Mouse (Mus musculus) neural tube, embryonic 11.5 days (tissue): Measurements from ENCODE around the gene Slc17a5. TPM values are rescaled to one million over a fixed set of nuclear protein-coding genes. Genes with fewer than 3 reads are reported as not detected.

Experiments
- ATAC-seq: fragments of 200-750 bp; cut with Nextera tagmentation; 2 replicates; pipeline ENCODE4 v1.8.0; 2017; ENCODE audit warnings: moderate number of reproducible peaks, mild to moderate bottlenecking, moderate TSS enrichment, moderate library complexity; ENCODE audit not compliant: insufficient read depth, low FRiP score, low TSS enrichment
- DNase-seq: peaks from one replicate; pipeline ENCODE4 v3.0.0-alpha.2; 2015; ENCODE audit warnings: low spot score
- H3K27ac ChIP-seq: fragments of 300-500 bp; sonication (generic); 2 replicates; pipeline ENCODE4 v1.5.1; 2014; ENCODE audit warnings: low read depth, mild to moderate bottlenecking, low read length
- H3K27me3 ChIP-seq: fragments of 300-500 bp; sonication (generic); 2 replicates; pipeline ENCODE4 v1.6.1; 2014; ENCODE audit warnings: mild to moderate bottlenecking, low read length, mixed read lengths; ENCODE audit not compliant: control insufficient read depth, insufficient read depth
- H3K36me3 ChIP-seq: fragments of 300-500 bp; sonication (generic); 2 replicates; pipeline ENCODE4 v1.6.1; 2014; ENCODE audit warnings: mild to moderate bottlenecking, low read length, moderate library complexity, mixed read lengths; ENCODE audit not compliant: control insufficient read depth, insufficient read depth
- H3K4me1 ChIP-seq: fragments of 300-500 bp; sonication (generic); 2 replicates; pipeline ENCODE4 v1.6.1; 2014; ENCODE audit warnings: low read length, mixed read lengths; ENCODE audit not compliant: control insufficient read depth, insufficient read depth
- H3K4me2 ChIP-seq: fragments of 300-500 bp; sonication (generic); 2 replicates; pipeline ENCODE4 v1.6.1; 2014; ENCODE audit warnings: low read depth, mild to moderate bottlenecking, moderate library complexity
- H3K4me3 ChIP-seq: fragments of 300-500 bp; sonication (generic); 2 replicates; pipeline ENCODE4 v1.5.1; 2014; ENCODE audit warnings: low read depth, low read length
- H3K9ac ChIP-seq: fragments of 300-500 bp; sonication (generic); 2 replicates; pipeline ENCODE4 v1.6.1; 2014; ENCODE audit warnings: mild to moderate bottlenecking, low read length
- H3K9me3 ChIP-seq: fragments of 300-500 bp; sonication (generic); 2 replicates; pipeline ENCODE4 v1.6.1; 2016; ENCODE audit warnings: low read length; ENCODE audit not compliant: control insufficient read depth
- WGBS: fragments of 180-500 bp; shearing (Covaris S2); extraction: QIAGEN DNeasy Blood & Tissue Kit; methylation state at CpG from one replicate; pipeline ENCODE4 v1.1.7; 2014; 5-methylcytosine and 5-hydroxymethylcytosine counted together
- polyA plus RNA-seq: library from polyadenylated mRNA; unstranded; fragments of >200 nt; fragmentation: Nextera tagmentation; extraction: Ambion mirVana; gene quantifications from 2 replicates; pipeline ENCODE4 v1.2.1, GENCODE M21; 2014

Slc17a5 gene
- polyA plus RNA-seq, 1 experiment from 2014 or later, result 10.6 TPM

DNA sequence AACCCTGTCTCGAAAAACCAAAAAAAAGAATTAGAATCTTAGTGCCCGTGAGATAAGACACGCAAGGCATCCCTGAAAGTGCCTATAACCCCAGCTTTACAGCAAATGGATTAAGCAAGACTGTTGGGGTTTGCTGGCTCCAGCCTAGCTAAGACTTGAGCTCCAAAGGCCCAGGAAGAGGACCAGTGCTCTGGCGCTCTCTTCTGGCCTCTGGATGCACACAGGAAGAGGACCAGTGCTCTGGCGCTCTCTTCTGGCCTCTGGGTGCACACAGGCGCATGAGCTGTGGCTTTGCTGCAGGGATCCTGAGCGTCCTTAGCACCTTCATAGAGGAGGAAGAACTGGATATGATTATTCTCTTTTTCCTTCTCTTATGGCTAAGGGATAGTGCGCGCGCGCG is 40.1 kb downstream of the Slc17a5 start:
- no peak overlapping the region for H3K4me2 ChIP-seq
- H3K4me3 ChIP-seq, result no peak overlapping the region
- 86% methylated on average over 12 of the region's 12 CpGs for WGBS
- H3K9ac ChIP-seq, result no peak overlapping the region
- no peak for ATAC-seq
- no peak overlapping the region for H3K27ac ChIP-seq
- H3K4me1 ChIP-seq, result no peaks in the 10 kb centered on the region
- no peaks in the 10 kb centered on the region for H3K36me3 ChIP-seq
- DNase-seq, result no peak
- H3K27me3 ChIP-seq, result no peaks in the 10 kb centered on the region
- H3K9me3 ChIP-seq, result no peaks in the 10 kb centered on the region

DNA sequence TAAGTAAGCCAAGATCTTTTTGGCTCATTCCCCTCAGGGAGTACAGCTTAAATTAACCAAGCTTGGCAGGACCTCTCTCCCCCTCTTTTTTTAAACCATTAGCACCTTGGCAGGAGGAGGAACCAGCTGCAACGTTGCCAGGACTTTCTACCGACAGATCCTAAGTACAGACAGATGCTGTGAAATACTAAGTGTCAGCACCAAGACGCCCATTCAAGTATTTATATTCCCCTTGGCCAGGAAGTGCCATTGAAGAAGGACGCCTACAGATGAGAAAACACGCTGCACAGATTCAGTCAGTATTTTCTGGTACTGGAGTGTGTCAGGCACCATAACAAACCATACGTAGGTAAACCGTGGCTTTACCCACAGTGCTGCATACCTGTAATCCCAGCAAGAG is 40.9 kb downstream of the Slc17a5 start:
- Histone ChIP-seq H3K27ac (no peak overlapping the region), H3K27me3 (no peaks in the 10 kb centered on the region), H3K4me1 (no peaks in the 10 kb centered on the region), H3K36me3 (no peaks in the 10 kb centered on the region), H3K4me2 (no peak overlapping the region), H3K9ac (no peak overlapping the region), H3K9me3 (no peaks in the 10 kb centered on the region), H3K4me3 (no peak overlapping the region)
- DNase-seq (no peak), ATAC-seq (no peak)
- WGBS, result 82% methylated on average over 7 of the region's 7 CpGs

DNA sequence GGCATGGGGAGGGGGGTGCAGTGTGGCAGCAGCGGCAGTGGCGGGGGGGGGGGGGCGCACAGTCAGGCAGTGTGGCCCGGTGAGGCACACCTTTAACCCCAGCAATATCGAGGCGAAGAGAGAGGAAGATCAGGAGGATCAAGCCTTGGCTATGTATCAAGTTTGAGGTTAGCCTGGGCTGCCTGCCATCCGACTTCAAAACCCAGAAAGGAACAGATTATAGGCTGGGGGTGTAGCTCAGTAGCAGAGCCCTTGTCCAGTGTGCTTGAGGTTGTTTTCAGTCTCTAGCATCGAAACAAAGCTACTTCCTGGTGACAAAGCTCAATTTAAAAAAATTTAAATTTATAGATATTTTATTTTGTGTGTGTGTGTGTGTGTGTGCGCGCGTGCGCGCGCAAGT is 46.1 kb downstream of the Slc17a5 start:
- Histone ChIP-seq H3K27ac (no peak overlapping the region), H3K27me3 (no peaks in the 10 kb centered on the region), H3K9me3 (no peaks in the 10 kb centered on the region), H3K4me2 (no peak overlapping the region), H3K36me3 (no peaks in the 10 kb centered on the region), H3K9ac (no peak overlapping the region), H3K4me1 (no peaks in the 10 kb centered on the region), H3K4me3 (no peak overlapping the region)
- ATAC-seq, result no peak
- DNase-seq, result no peak
- WGBS, result 97% methylated on average over 14 of the region's 14 CpGs

DNA sequence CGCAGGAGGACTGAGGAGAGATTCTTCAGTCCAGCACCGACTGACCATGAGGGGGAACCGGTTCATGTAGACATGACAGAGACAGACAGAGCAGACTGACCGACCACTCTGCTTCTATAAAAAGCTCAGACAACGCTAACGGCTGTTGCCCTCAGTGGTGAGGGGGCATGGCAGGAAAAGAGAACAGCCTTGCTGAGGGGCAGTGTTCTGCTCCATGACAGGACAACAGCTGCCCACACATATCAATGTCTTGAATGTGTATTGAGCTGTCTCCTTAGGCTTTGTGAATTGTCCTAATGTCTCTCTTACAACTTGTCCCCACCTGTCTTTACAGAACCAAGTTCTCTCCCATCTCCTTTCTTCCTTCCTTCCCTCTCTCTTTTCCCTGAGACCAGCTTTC is 49.4 kb downstream of the Slc17a5 start:
- Histone ChIP-seq H3K4me1 (no peaks in the 10 kb centered on the region), H3K36me3 (no peaks in the 10 kb centered on the region), H3K9ac (no peak overlapping the region), H3K27ac (no peak overlapping the region), H3K27me3 (no peaks in the 10 kb centered on the region), H3K9me3 (no peaks in the 10 kb centered on the region), H3K4me2 (no peak overlapping the region), H3K4me3 (no peak overlapping the region)
- ATAC-seq (no peak), DNase-seq (no peak)
- 69% methylated on average over 6 of the region's 6 CpGs for WGBS

DNA sequence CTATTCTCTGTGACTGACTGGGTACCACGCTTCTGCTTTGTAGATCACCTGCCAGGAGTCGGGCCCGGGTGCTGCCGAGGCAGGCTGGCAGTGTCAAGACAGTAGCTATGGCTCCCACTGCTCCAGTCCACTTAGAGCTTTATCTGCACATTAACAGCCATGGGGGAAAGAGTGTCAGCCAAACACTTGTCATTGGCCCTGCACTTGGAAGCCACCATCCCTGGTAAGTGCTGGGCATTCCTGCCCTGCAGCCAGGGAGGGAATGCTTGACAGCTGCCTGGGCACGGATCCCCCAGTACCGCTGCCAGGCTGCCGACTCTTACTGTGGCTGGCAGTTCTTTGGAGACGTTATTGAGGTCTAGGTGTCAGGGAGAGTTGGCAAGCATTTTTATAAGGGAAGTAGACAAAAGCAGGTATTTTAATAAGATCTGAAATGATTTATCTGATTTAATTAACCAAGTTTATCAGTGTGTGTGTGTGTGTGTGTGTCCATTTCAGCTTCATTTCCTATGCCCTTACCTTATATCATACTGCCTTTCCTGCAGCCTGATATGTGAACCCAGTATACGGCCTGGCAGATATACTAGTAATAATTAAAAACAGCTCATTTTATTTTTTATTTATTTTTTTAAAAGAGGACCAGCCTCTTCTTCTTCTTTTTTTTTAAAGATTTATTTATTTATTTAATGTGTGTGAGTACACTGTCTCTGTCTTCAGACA is 50.5 kb downstream of the Slc17a5 start:
- 85% methylated on average over 9 of the region's 9 CpGs for WGBS
- H3K36me3 ChIP-seq, result no peaks in the 10 kb centered on the region
- ATAC-seq (no peak), DNase-seq (no peak)
- H3K9me3 ChIP-seq, result no peaks in the 10 kb centered on the region
- H3K4me3 ChIP-seq, result no peak overlapping the region
- no peak overlapping the region for H3K27ac ChIP-seq
- no peak overlapping the region for H3K9ac ChIP-seq
- H3K4me2 ChIP-seq, result no peak overlapping the region
- no peaks in the 10 kb centered on the region for H3K4me1 ChIP-seq
- no peaks in the 10 kb centered on the region for H3K27me3 ChIP-seq

DNA sequence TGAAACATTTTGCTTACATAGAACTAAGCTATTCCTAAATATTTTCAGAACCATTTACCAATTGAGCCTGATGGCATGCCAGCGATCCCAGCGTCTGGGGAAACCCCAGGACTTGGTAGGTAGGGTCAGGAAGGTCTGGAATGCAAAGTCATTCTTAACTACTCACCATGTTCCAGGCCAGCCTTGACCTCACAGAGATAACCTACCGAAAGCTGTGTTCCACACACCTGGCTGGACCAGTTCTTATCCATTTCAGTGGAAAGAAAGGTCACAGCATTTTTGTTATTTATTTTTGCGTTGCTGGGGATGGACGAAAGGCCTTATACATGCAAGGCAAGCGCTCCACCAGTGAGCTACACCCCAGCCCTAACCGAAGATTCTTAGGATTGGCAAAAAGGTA is 53.2 kb downstream of the Slc17a5 start:
- Histone ChIP-seq H3K27ac (no peak overlapping the region), H3K36me3 (no peaks in the 10 kb centered on the region), H3K4me3 (no peak overlapping the region), H3K4me1 (no peaks in the 10 kb centered on the region), H3K9ac (no peak overlapping the region), H3K4me2 (no peak overlapping the region), H3K9me3 (no peaks in the 10 kb centered on the region), H3K27me3 (no peaks in the 10 kb centered on the region)
- 90% methylated on average over 7 of the region's 7 CpGs for WGBS
- no peak for ATAC-seq
- DNase-seq, result no peak

DNA sequence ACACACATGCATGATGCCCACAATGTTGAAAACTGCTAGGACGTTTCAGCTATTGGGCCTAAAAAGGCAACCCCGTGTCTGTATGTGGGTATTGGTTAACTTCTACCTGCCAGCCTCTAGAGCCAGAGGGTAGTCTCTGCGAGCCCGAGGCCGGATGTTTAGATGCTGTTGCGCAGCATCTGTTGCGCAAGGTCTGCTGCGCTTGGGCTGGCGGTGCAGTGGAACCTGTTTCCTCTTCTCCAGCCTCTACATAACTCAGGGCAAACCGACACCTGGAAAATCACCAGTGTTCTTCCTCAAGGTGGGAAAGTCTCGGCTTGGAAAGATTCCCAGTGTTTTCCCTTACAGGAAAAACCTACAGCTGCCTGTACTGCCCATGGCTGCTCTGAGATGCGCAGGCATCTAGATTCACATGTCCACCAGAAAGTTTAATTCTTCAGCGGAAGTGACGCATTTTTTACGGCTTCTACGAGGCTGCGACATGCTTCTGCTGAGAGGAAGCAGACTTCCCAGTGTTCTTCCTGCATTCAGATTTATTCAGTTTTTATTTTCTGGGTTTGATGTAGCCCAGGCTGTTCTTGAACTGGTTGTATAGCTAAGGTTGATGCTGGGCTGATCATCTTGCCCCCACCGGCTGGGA is 54.4 kb downstream of the Slc17a5 start:
- 86% methylated on average over 18 of the region's 18 CpGs for WGBS

DNA sequence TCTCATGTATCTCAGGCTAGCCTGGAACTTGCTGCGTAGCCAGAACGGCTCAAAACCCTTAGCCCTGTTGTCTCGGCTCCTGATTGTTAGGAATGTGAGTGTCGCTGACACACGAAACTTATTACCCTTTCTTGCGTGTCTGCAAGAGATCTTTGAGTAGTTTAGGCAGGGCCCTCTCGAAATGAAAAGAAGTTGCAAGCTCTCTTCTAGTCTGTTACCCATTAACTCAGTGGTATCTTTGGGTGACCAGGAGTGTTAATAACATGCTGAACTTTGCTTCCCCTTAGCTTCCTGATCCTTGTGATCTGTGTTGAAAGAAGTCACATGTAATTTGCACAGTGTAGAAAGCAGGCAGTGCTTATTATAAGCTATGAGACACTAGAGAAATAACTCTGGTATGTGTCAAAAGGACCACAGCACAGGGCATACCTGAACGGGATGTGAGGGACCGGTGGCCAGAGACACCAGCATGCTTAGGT is 55.5 kb downstream of the Slc17a5 start:
- Histone ChIP-seq H3K4me1 (no peaks in the 10 kb centered on the region), H3K27ac (no peak overlapping the region), H3K4me2 (no peak overlapping the region), H3K27me3 (no peaks in the 10 kb centered on the region), H3K4me3 (no peak overlapping the region), H3K9me3 (no peaks in the 10 kb centered on the region), H3K9ac (no peak overlapping the region), H3K36me3 (no peaks in the 10 kb centered on the region)
- ATAC-seq (no peak), DNase-seq (no peak)
- 59% methylated on average over 9 of the region's 9 CpGs for WGBS

More for the DNA sequence above, 54.4 kb downstream of the Slc17a5 start:
- no peak for ATAC-seq
- H3K36me3 ChIP-seq, result no peaks in the 10 kb centered on the region
- H3K4me2 ChIP-seq, result no peak overlapping the region
- DNase-seq, result no peak
- no peak overlapping the region for H3K4me3 ChIP-seq
- no peak overlapping the region for H3K27ac ChIP-seq
- H3K4me1 ChIP-seq, result no peaks in the 10 kb centered on the region
- no peaks in the 10 kb centered on the region for H3K27me3 ChIP-seq
- no peak overlapping the region for H3K9ac ChIP-seq
- no peaks in the 10 kb centered on the region for H3K9me3 ChIP-seq

DNA sequence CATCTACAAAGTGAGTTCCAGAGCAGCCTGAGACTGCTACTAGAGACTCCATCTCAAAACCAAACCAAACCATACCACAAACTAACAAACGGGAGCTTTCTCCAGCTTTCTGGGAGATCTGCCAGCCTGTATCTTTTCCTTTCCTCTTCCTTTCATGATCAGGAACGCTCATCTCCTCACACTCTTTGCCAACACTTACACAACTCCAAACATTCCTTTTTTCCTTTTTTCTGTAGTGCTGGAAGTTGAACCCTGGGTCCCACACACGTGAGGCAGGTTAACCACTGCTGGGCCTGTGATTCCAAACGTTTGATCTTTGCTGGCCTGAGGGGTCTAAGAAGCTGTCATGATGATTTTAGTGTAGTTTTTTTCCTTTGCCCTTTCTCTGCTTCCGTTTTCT is 56.0 kb downstream of the Slc17a5 start:
- Histone ChIP-seq H3K4me3 (no peak overlapping the region), H3K27ac (no peak overlapping the region), H3K4me2 (no peak overlapping the region), H3K4me1 (no peaks in the 10 kb centered on the region), H3K9me3 (no peaks in the 10 kb centered on the region), H3K9ac (no peak overlapping the region), H3K27me3 (no peaks in the 10 kb centered on the region), H3K36me3 (no peaks in the 10 kb centered on the region)
- ATAC-seq (no peak), DNase-seq (no peak)
- 58% methylated on average over 5 of the region's 5 CpGs for WGBS
